Mouse (Mus musculus) colon, adult 2 months (tissue): ENCODE data around the gene Gzmg. TPM values are rescaled to one million over a fixed set of nuclear protein-coding genes. Genes with fewer than 3 reads are reported as not detected.

Source experiments
- polyA plus RNA-seq: library from polyadenylated mRNA; depleted of rRNA; stranded (reverse); fragments of >200 nt; gene quantifications from 2 replicates; pipeline ENCODE4 v1.2.3, GENCODE M21; 2012; rRNA removed

Gzmg gene
- not detected in 2 replicates for polyA plus RNA-seq

GRCm38 (mm10) chr14:56159479-56159878 is at the start of gene Gzmg:
Gzmg (minus strand) TSS chr14:56159579.

GRCm38 (mm10) chr14:56174499-56174898 is 15.1 kb upstream of the Gzmg start, which contains the start of gene Gzmn:
Gzmn (minus strand) TSS chr14:56174599.

GRCm38 (mm10) chr14:56132508-56132907 is 26.9 kb downstream of the Gzmg start, which contains the start of gene Gzmd:
Gzmd (minus strand) TSS chr14:56132608.

GRCm38 (mm10) chr14:56120525-56120924 is 38.9 kb downstream of the Gzmg start, which contains the start of gene Gzme:
Gzme (minus strand) TSS chr14:56120625.

Other genes starting within 250 kb of the Gzmg start
- 0.52 and 0.98 TPM in 2 replicates for gene Cma1, start 214.9 kb downstream of the Gzmg start, polyA plus RNA-seq
- not detected in 2 replicates for gene Cma2, start 208.6 kb downstream of the Gzmg start, polyA plus RNA-seq
- gene Mcpt1, start 141.6 kb downstream of the Gzmg start, polyA plus RNA-seq, result 0.27 and 1.2 TPM in 2 replicates
- not detected in 2 replicates for gene Mcpt9, start 129.1 kb downstream of the Gzmg start, polyA plus RNA-seq
- 0.29 TPM in 1 of 2 replicates, not detected in the other for gene Mcpt2, start 117.5 kb downstream of the Gzmg start, polyA plus RNA-seq
- gene Mcpt4, start 97.3 kb downstream of the Gzmg start, polyA plus RNA-seq, result 0.16 and 0.17 TPM in 2 replicates
- gene Mcpt8, start 74.3 kb downstream of the Gzmg start, polyA plus RNA-seq, result not detected in 2 replicates
- not detected in 2 replicates for gene Ctsg, start 57.0 kb downstream of the Gzmg start, polyA plus RNA-seq
- gene Gzme, start 39.0 kb downstream of the Gzmg start, polyA plus RNA-seq, result not detected in 2 replicates
- not detected in 2 replicates for gene Gzmd, start 27.0 kb downstream of the Gzmg start, polyA plus RNA-seq
- gene Gzmn, start 15.0 kb upstream of the Gzmg start, polyA plus RNA-seq, result not detected in 2 replicates
- not detected in 2 replicates for gene Gzmf, start 51.8 kb upstream of the Gzmg start, polyA plus RNA-seq
- gene Gzmc, start 75.1 kb upstream of the Gzmg start, polyA plus RNA-seq, result not detected in 2 replicates
- gene Gzmb, start 102.7 kb upstream of the Gzmg start, polyA plus RNA-seq, result 0.47 and 1.1 TPM in 2 replicates
- 52.1 and 62.0 TPM in 2 replicates for gene Atp12a, start 205.5 kb upstream of the Gzmg start, polyA plus RNA-seq
- gene Rnf17, start 243.0 kb upstream of the Gzmg start, polyA plus RNA-seq, result not detected in 2 replicates